Mouse (Mus musculus) hindbrain, postnatal 0 days (tissue): ENCODE measurements around the gene Vav1. TPM values are rescaled to one million over a fixed set of nuclear protein-coding genes. Genes with fewer than 3 reads are reported as not detected.
"Not testable (repeated sequence)": the region's sequence is repeated elsewhere in the genome, so short reads cannot be mapped to it uniquely, and the experiment has no call there.

ENCODE experiments used
- ATAC-seq: fragments of 200-750 bp; cut with Nextera tagmentation; 2 replicates; pipeline ENCODE4 v1.8.0; 2017; ENCODE audit warnings: mild to moderate bottlenecking, moderate TSS enrichment, moderate library complexity
- DNase-seq: peaks from one replicate; pipeline ENCODE4 v3.0.0-alpha.2; 2015; ENCODE audit warnings: low spot score
- H3K27ac ChIP-seq: fragments of 300-500 bp; sonication (generic); 2 replicates; pipeline ENCODE4 v1.5.1; 2014; ENCODE audit warnings: mild to moderate bottlenecking
- H3K27me3 ChIP-seq: fragments of 300-500 bp; sonication (generic); 2 replicates; pipeline ENCODE4 v1.6.1; 2014; ENCODE audit warnings: low read length, mixed read lengths; ENCODE audit not compliant: insufficient read depth
- H3K36me3 ChIP-seq: fragments of 300-500 bp; sonication (generic); 2 replicates; pipeline ENCODE4 v1.6.1; 2014; ENCODE audit warnings: low read length, mixed read lengths; ENCODE audit not compliant: insufficient read depth
- H3K4me1 ChIP-seq: fragments of 300-500 bp; sonication (generic); 2 replicates; pipeline ENCODE4 v1.6.1; 2014; ENCODE audit warnings: antibody characterized with exemption, low read length, mixed read lengths; ENCODE audit not compliant: insufficient read depth
- H3K4me2 ChIP-seq: fragments of 300-500 bp; sonication (generic); 2 replicates; pipeline ENCODE4 v1.6.1; 2014; ENCODE audit warnings: low read depth, mild to moderate bottlenecking, low read length, moderate library complexity, mixed read lengths
- H3K4me3 ChIP-seq: fragments of 300-500 bp; sonication (generic); 2 replicates; pipeline ENCODE4 v1.5.1; 2014; ENCODE audit warnings: low read length
- H3K9ac ChIP-seq: fragments of 300-500 bp; sonication (generic); replicated peaks from 2 replicates; pipeline ENCODE4 v1.6.1; 2014; ENCODE audit warnings: mild to moderate bottlenecking, low read length, moderate library complexity, mixed read lengths
- H3K9me3 ChIP-seq: fragments of 300-500 bp; sonication (generic); 2 replicates; pipeline ENCODE4 v1.6.1; 2016; ENCODE audit warnings: low read length, mixed read lengths
- CTCF ChIP-seq: IDR thresholded peaks from 2 replicates; pipeline ENCODE4 v1.5.1; 2016; ENCODE audit warnings: antibody characterized with exemption, control low read depth, low read depth
- WGBS: fragments of 180-500 bp; shearing (Covaris S2); extraction: QIAGEN DNeasy Blood & Tissue Kit; methylation state at CpG from one replicate; pipeline ENCODE4 v1.1.7; 2014; 5-methylcytosine and 5-hydroxymethylcytosine counted together
- polyA plus RNA-seq: library from polyadenylated mRNA; unstranded; fragments of >200 nt; fragmentation: Nextera tagmentation; extraction: Ambion mirVana; gene quantifications from 2 replicates; pipeline ENCODE4 v1.2.1, GENCODE M21; 2015
- total RNA-seq: library from RNA; depleted of rRNA; stranded (reverse); fragments of >200 nt; gene quantifications from 2 replicates; pipeline ENCODE4 v1.2.3, GENCODE M21; 2014

The Vav1 gene
- total and polyA plus RNA-seq, 2 experiments from 2014 or later, result 2.5 TPM

DNA sequence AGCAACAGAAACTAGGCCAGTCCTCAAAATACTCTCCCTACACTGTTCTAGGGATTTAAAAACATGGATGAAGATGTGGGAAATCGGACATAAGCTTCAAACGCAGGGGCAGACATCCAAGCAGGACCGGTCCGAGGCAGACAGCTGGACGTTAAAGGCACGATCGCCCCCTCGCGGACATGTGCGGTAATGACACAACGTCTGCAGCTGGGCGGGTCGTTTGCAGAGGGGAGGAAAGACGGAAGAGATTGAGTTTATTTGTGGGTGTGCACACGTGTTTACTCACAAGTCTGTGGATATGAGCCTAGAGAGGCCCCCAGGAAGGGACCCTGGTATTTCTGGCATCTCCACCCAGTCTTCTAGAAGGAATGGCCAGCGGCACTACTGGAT lies 55.9 kb downstream of the Vav1 start:
- Histone ChIP-seq H3K27me3 (no peaks in the 10 kb centered on the region), H3K4me3 (no peak overlapping the region), H3K9me3 (no peaks in the 10 kb centered on the region), H3K4me2 (peak overlapping the region; percentile 27; the same call in 1 of the 2 replicates), H3K36me3 (no peaks in the 10 kb centered on the region), H3K9ac (no peak overlapping the region), H3K27ac (no peak overlapping the region), H3K4me1 (no peaks in the 10 kb centered on the region)
- peak; percentile 85 for DNase-seq
- peak; percentile 95 for TF ChIP-seq CTCF
- WGBS, result 6% methylated on average over 16 of the region's 16 CpGs
- ATAC-seq, result peak; percentile 46

- H3K4me2 ChIP-seq, DNase-seq, H3K27me3 ChIP-seq, H3K4me3 ChIP-seq, H3K36me3 ChIP-seq, H3K9me3 ChIP-seq, H3K4me1 ChIP-seq, H3K9ac ChIP-seq, H3K27ac ChIP-seq, ATAC-seq: not testable (repeated sequence)
- WGBS, result 74% methylated on average over 9 of the region's 9 CpGs
These were observed 56.3 kb downstream of the Vav1 start for GRCm38 (mm10) chr17:57335194-57335593.

DNA sequence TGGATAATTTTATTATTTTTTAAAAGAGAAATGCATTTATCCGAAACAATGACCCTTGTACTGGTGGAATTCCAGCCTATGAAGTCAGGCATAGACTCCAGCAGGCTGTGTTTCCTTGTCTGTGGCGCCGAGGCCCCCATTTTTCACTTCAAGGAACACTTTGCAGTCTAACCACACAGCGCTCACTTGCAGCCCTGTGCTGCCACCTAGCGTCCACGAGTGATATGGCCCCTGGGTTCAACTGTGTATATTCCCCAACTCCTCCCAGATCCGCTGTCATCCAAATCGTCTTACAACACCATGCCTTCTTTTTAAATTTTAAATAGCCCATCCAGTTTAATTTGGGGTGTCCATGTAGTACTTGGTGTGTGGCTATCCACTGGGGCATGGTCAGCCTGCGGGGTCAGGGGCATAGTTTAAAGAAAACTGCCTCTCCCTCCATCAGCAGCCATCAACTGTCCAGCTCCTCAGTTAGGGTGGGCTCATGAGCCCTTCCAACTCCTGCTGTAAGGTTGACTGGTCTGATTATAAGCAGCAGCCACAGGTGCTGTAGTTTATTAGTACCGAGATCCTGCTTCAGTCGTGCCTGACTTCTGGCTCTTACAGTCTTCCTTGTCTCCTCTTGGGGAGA lies 56.9 kb downstream of the Vav1 start:
- ATAC-seq (peak; percentile 92), DNase-seq (peak; percentile 95)
- Histone ChIP-seq H3K4me1 (no peaks in the 10 kb centered on the region), H3K9me3 (no peaks in the 10 kb centered on the region), H3K4me3 (no peak overlapping the region), H3K36me3 (no peaks in the 10 kb centered on the region), H3K27me3 (no peaks in the 10 kb centered on the region), H3K4me2 (0 out of 2 replicates have a peak overlapping the region, but pooled peaks have one; percentile 6), H3K9ac (no peak overlapping the region), H3K27ac (no peak overlapping the region)
- 7% methylated on average over 11 of the region's 11 CpGs for WGBS
- TF ChIP-seq CTCF, result peak; percentile 98

DNA sequence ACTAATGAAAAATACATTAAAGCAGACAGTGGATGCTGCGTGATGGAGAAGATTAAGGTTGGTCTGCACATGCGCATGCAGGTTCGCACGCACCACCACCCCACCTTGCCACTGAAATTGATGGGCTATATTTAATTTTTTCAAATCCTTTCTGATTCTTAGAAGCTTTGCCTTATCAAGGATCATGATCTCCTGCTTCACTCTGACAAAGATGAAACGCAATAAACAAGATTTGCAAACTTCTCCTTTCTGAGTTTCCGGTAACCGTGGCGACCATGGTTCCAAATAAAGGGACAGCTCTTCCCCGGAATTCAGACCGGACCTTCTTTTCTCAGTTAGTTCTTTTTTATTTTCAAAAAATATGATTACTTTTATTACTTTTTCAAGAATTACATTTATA lies 59.1 kb downstream of the Vav1 start:
- H3K4me2 ChIP-seq, result no peak overlapping the region
- H3K4me3 ChIP-seq, result no peak overlapping the region
- H3K9ac ChIP-seq, result no peak overlapping the region
- ATAC-seq (no peak), DNase-seq (no peak)
- H3K27ac ChIP-seq, result no peak overlapping the region
- WGBS, result 84% methylated on average over 10 of the region's 10 CpGs
- H3K9me3 ChIP-seq, result no peaks in the 10 kb centered on the region
- TF ChIP-seq CTCF, result no peak
- H3K27me3 ChIP-seq, result no peaks in the 10 kb centered on the region
- no peaks in the 10 kb centered on the region for H3K4me1 ChIP-seq
- H3K36me3 ChIP-seq, result no peaks in the 10 kb centered on the region

GRCm38 (mm10) chr17:57339298-57339697 lies 60.4 kb downstream of the Vav1 start:
- Histone ChIP-seq H3K27ac (no peak overlapping the region), H3K4me3 (no peak overlapping the region), H3K4me1 (no peaks in the 10 kb centered on the region), H3K27me3 (no peaks in the 10 kb centered on the region), H3K9ac (no peak overlapping the region), H3K4me2 (no peak overlapping the region), H3K9me3 (no peaks in the 10 kb centered on the region), H3K36me3 (no peaks in the 10 kb centered on the region)
- TF ChIP-seq CTCF, result no peak
- WGBS, result 78% methylated on average over 9 of the region's 9 CpGs
- ATAC-seq, result no peak
- DNase-seq, result no peak

DNA sequence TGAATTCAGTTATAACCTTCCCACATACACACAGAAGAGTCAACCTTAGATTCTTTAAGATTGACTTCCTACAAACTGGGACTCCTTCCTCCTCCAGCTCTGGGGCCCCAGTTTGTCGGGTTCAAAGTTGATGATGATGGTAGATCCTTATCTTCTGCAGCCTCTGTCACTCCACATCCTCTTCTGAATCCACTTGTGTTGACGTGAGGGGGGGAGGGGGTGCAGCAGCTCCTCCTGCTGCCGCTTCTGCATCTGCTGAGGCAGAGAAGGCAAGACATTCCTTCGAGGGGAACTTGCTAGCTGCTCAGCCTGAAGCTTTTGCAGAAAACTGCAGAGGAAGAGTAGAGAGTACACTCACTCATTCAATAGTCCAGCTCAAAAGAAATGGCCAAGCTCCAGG lies 62.7 kb downstream of the Vav1 start:
- Histone ChIP-seq H3K4me1 (no peaks in the 10 kb centered on the region), H3K9me3 (no peaks in the 10 kb centered on the region), H3K27me3 (no peaks in the 10 kb centered on the region), H3K27ac (no peak overlapping the region), H3K4me2 (no peak overlapping the region), H3K36me3 (no peaks in the 10 kb centered on the region), H3K9ac (no peak overlapping the region), H3K4me3 (no peak overlapping the region)
- ATAC-seq (no peak), DNase-seq (no peak)
- WGBS, result 80% methylated on average over 4 of the region's 4 CpGs
- no peak for TF ChIP-seq CTCF

DNA sequence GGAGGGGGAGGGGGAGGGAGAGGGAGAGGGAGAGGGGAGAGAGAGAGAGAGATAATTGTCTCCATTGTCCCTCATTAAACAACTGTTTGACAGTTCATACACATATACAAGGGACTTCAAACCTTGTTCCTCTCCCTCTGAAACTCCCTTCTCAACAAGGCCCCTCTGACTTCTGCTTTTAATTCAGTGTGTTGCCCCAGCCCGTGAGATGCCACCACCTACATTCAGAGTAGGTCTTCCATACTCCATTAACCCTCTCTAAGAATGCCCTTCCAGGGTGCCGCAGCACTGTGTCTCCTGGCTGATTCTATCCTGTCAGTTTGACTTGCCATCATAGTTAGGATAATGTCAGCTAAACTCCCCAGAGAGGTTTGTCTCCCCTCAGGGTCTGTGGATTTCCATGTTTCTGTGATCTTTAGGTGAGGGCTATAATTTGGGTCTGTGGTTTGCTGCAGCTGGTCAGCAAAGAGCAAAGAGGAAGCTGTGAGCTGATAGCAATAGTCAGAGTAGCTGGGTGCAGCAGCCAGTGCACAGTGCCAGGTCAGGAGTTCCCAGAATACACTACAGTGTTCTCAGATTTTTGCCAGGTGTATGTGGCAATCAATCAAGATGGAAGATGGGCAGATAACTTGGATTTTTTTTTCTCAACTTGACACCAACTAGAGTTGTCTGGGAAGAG lies 65.3 kb downstream of the Vav1 start:
- Histone ChIP-seq H3K27ac (no peak overlapping the region), H3K4me2 (no peak overlapping the region), H3K9ac (no peak overlapping the region), H3K4me1 (no peaks in the 10 kb centered on the region), H3K27me3 (no peaks in the 10 kb centered on the region), H3K36me3 (no peaks in the 10 kb centered on the region), H3K9me3 (no peaks in the 10 kb centered on the region), H3K4me3 (no peak overlapping the region)
- 60% methylated on average over 2 of the region's 2 CpGs for WGBS
- no peak for DNase-seq
- no peak for ATAC-seq
- no peak for TF ChIP-seq CTCF
